Mouse (Mus musculus): ENCODE results near the gene BC107364. TPM values are rescaled to one million over a fixed set of nuclear protein-coding genes. Genes with fewer than 3 reads are reported as not detected.
"Not testable (repeated sequence)": the region's sequence is repeated elsewhere in the genome, so short reads cannot be mapped to it uniquely, and the experiment has no call there.

BC107364 gene
- polyA plus RNA-seq, 1 experiment from 2014 or later: not detected

GRCm38 (mm10) chr3:96496216-96496615 is 44.1 kb upstream of the BC107364 start:
- no peaks in the 10 kb centered on the region for H3K27me3 ChIP-seq (replicated peaks; ENCODE audit: control insufficient read depth, insufficient read depth, low read length)
- no peaks in the 10 kb centered on the region for H3K36me3 ChIP-seq (ENCODE audit: control insufficient read depth, insufficient read depth)
- no peaks in the 10 kb centered on the region for H3K9me3 ChIP-seq (ENCODE audit: control insufficient read depth, low read length)
- WGBS: 61% methylated on average over 7 of the region's 7 CpGs
- H3K27ac ChIP-seq (ENCODE audit: low read length): no peak overlapping the region
- no peak overlapping the region for H3K4me3 ChIP-seq (replicated peaks; ENCODE audit: low read length)
- H3K9ac ChIP-seq (replicated peaks; ENCODE audit: low read depth, low read length): no peak overlapping the region
- H3K4me1 ChIP-seq (replicated peaks; ENCODE audit: control insufficient read depth, insufficient read depth, low read length): 0 out of 2 replicates have a peak, but pooled peaks cover 6% of the 10 kb centered on the region
- H3K4me2 ChIP-seq (ENCODE audit: low read length): no peak overlapping the region
- no peak for ATAC-seq

- whole genome bisulfite sequencing: 95% methylated on average over 1 of the region's 1 CpGs
Measured at GRCm38 (mm10) chr3:96495490-96496210, 43.5 kb upstream of the BC107364 start.

GRCm38 (mm10) chr3:96494912-96495311 is 42.8 kb upstream of the BC107364 start:
- Histone ChIP-seq H3K27ac (ENCODE audit: low read length) (no peak overlapping the region), H3K36me3 (ENCODE audit: control insufficient read depth, insufficient read depth) (no peaks in the 10 kb centered on the region), H3K4me1 (replicated peaks; ENCODE audit: control insufficient read depth, insufficient read depth, low read length) (0 out of 2 replicates have a peak, but pooled peaks cover 6% of the 10 kb centered on the region), H3K9ac (replicated peaks; ENCODE audit: low read depth, low read length) (no peak overlapping the region), H3K4me2 (ENCODE audit: low read length) (no peak overlapping the region), H3K27me3 (replicated peaks; ENCODE audit: control insufficient read depth, insufficient read depth, low read length) (no peaks in the 10 kb centered on the region), H3K4me3 (replicated peaks; ENCODE audit: low read length) (no peak overlapping the region), H3K9me3 (ENCODE audit: control insufficient read depth, low read length) (no peaks in the 10 kb centered on the region)
- no peak for ATAC-seq
- 98% methylated on average over 3 of the region's 3 CpGs for WGBS

More at GRCm38 (mm10) chr3:96495490-96496210, 43.5 kb upstream of the BC107364 start:
- Histone ChIP-seq H3K9me3 (ENCODE audit: control insufficient read depth, low read length) (no peaks in the 10 kb centered on the region), H3K4me1 (replicated peaks; ENCODE audit: control insufficient read depth, insufficient read depth, low read length) (0 out of 2 replicates have a peak, but pooled peaks cover 6% of the 10 kb centered on the region), H3K9ac (replicated peaks; ENCODE audit: low read depth, low read length) (no peak overlapping the region), H3K4me2 (ENCODE audit: low read length) (no peak overlapping the region), H3K36me3 (ENCODE audit: control insufficient read depth, insufficient read depth) (no peaks in the 10 kb centered on the region), H3K4me3 (replicated peaks; ENCODE audit: low read length) (no peak overlapping the region), H3K27me3 (replicated peaks; ENCODE audit: control insufficient read depth, insufficient read depth, low read length) (no peaks in the 10 kb centered on the region), H3K27ac (ENCODE audit: low read length) (no peak overlapping the region)
- ATAC-seq: no peak

GRCm38 (mm10) chr3:96494456-96494855 is 42.4 kb upstream of the BC107364 start:
- not testable (repeated sequence) for H3K9me3 ChIP-seq (ENCODE audit: control insufficient read depth, low read length); H3K4me1 ChIP-seq (replicated peaks; ENCODE audit: control insufficient read depth, insufficient read depth, low read length); ATAC-seq; H3K27me3 ChIP-seq (replicated peaks; ENCODE audit: control insufficient read depth, insufficient read depth, low read length); H3K9ac ChIP-seq (replicated peaks; ENCODE audit: low read depth, low read length); H3K4me2 ChIP-seq (ENCODE audit: low read length); H3K27ac ChIP-seq (ENCODE audit: low read length); H3K36me3 ChIP-seq (ENCODE audit: control insufficient read depth, insufficient read depth); H3K4me3 ChIP-seq (replicated peaks; ENCODE audit: low read length)
- WGBS: 89% methylated on average over 5 of the region's 11 CpGs

GRCm38 (mm10) chr3:96489636-96490035 is 37.5 kb upstream of the BC107364 start:
- not testable (repeated sequence) for H3K9me3 ChIP-seq (ENCODE audit: control insufficient read depth, low read length); H3K4me1 ChIP-seq (replicated peaks; ENCODE audit: control insufficient read depth, insufficient read depth, low read length); H3K36me3 ChIP-seq (ENCODE audit: control insufficient read depth, insufficient read depth); ATAC-seq; H3K4me3 ChIP-seq (replicated peaks; ENCODE audit: low read length); H3K4me2 ChIP-seq (ENCODE audit: low read length); H3K27me3 ChIP-seq (replicated peaks; ENCODE audit: control insufficient read depth, insufficient read depth, low read length); H3K9ac ChIP-seq (replicated peaks; ENCODE audit: low read depth, low read length)
- 43% methylated on average over 5 of the region's 8 CpGs for WGBS
- H3K27ac ChIP-seq (ENCODE audit: low read length): peak overlapping the region; percentile 75

- 0 out of 2 replicates have a peak overlapping the region, but pooled peaks have one; percentile 35 for H3K9ac ChIP-seq (replicated peaks; ENCODE audit: low read depth, low read length)
- H3K4me3 ChIP-seq (replicated peaks; ENCODE audit: low read length): peak overlapping the region; percentile 22; the same call in 1 of the 2 replicates
- not testable (repeated sequence) for H3K4me1 ChIP-seq (replicated peaks; ENCODE audit: control insufficient read depth, insufficient read depth, low read length); H3K9me3 ChIP-seq (ENCODE audit: control insufficient read depth, low read length); H3K36me3 ChIP-seq (ENCODE audit: control insufficient read depth, insufficient read depth); H3K4me2 ChIP-seq (ENCODE audit: low read length); H3K27me3 ChIP-seq (replicated peaks; ENCODE audit: control insufficient read depth, insufficient read depth, low read length)
- WGBS: under 1% methylated on average over 9 of the region's 31 CpGs
- ATAC-seq: peak; percentile 62
- H3K27ac ChIP-seq (ENCODE audit: low read length): peak overlapping the region; percentile 73
Measured at GRCm38 (mm10) chr3:96488907-96489629, 37.0 kb upstream of the BC107364 start.

GRCm38 (mm10) chr3:96488290-96488906 is 36.3 kb upstream of the BC107364 start:
- H3K4me3 ChIP-seq (replicated peaks; ENCODE audit: low read length): peak overlapping the region; percentile 44
- H3K36me3 ChIP-seq (ENCODE audit: control insufficient read depth, insufficient read depth); H3K27me3 ChIP-seq (replicated peaks; ENCODE audit: control insufficient read depth, insufficient read depth, low read length); H3K9me3 ChIP-seq (ENCODE audit: control insufficient read depth, low read length); H3K4me1 ChIP-seq (replicated peaks; ENCODE audit: control insufficient read depth, insufficient read depth, low read length): not testable (repeated sequence)
- peak overlapping the region; percentile 55 for H3K4me2 ChIP-seq (ENCODE audit: low read length)
- peak; percentile 76 for ATAC-seq
- peak overlapping the region; percentile 91 for H3K27ac ChIP-seq (ENCODE audit: low read length)
- WGBS: no CpG with 5 or more reads among the region's 55 CpGs
- H3K9ac ChIP-seq (replicated peaks; ENCODE audit: low read depth, low read length): peak overlapping the region; percentile 49

- H3K4me3 ChIP-seq (replicated peaks; ENCODE audit: low read length): peak overlapping the region; percentile 44
- H3K9ac ChIP-seq (replicated peaks; ENCODE audit: low read depth, low read length): peak overlapping the region; percentile 49
- H3K27me3 ChIP-seq (replicated peaks; ENCODE audit: control insufficient read depth, insufficient read depth, low read length): no peaks in the 10 kb centered on the region; the same call in 1 of the 2 replicates
- H3K27ac ChIP-seq (ENCODE audit: low read length): peak overlapping the region; percentile 91
- peak overlapping the region; percentile 55 for H3K4me2 ChIP-seq (ENCODE audit: low read length)
- H3K4me1 ChIP-seq (replicated peaks; ENCODE audit: control insufficient read depth, insufficient read depth, low read length): peaks cover 6% of the 10 kb centered on the region; the same call in 1 of the 2 replicates
- H3K36me3 ChIP-seq (ENCODE audit: control insufficient read depth, insufficient read depth): no peaks in the 10 kb centered on the region
- no peaks in the 10 kb centered on the region for H3K9me3 ChIP-seq (ENCODE audit: control insufficient read depth, low read length)
- WGBS: 3% methylated on average over 25 of the region's 26 CpGs
- ATAC-seq: no peak
Measured at GRCm38 (mm10) chr3:96487596-96488289, 35.6 kb upstream of the BC107364 start.

All from forebrain, embryonic 16.5 days (tissue).